Mouse (Mus musculus) megakaryocyte, embryonic 14.5 days (primary cell): ENCODE measurements around the gene Taar8b.

ENCODE experiments used
- FLI1 ChIP-seq: IDR thresholded peaks from 2 replicates; pipeline ENCODE4 v1.6.1; 2012; ENCODE audit warnings: low read length, inconsistent platforms, mixed read lengths
- GATA1 ChIP-seq: IDR thresholded peaks from 3 replicates; pipeline ENCODE4 v1.6.1; 2012; ENCODE audit warnings: mixed read lengths, low read length, inconsistent platforms, borderline replicate concordance

DNA sequence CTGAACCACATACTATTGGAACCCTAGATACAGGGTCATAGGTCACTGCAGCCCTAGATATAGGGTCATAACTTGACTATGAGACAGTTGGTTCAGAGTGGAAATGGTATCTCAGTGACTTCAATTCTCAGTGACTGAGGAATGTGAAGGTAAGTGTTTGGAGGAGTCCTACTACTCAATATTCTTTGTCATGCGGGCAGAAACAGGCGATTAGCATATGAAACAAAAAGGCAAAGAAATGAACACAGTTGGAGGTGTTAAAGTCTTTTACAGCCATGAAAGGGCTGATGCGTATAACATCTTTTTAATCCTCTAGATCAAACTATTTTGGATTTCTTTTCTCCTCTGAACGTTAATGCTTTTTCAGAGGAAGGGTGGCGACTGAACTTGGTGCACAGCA is 6.2 kb downstream of the Taar8b start:
- TF ChIP-seq GATA1 (no peak), FLI1 (no peak)
